Mouse (Mus musculus): ENCODE results near the gene Aqp3. TPM values are rescaled to one million over a fixed set of nuclear protein-coding genes. Genes with fewer than 3 reads are reported as not detected.

The Aqp3 gene
- total RNA-seq, 2 experiments from 2014 or later = not detected

GRCm38 (mm10) chr4:41065196-41065595, 32.8 kb downstream of the Aqp3 start:
- DNase-seq (ENCODE audit: low spot score in 2 of 2) = no peak

- DNase-seq (ENCODE audit: low spot score in 2 of 2) = peak; percentile 26 to 46
These were observed 33.9 kb downstream of the Aqp3 start for GRCm38 (mm10) chr4:41063894-41064673.

DNA sequence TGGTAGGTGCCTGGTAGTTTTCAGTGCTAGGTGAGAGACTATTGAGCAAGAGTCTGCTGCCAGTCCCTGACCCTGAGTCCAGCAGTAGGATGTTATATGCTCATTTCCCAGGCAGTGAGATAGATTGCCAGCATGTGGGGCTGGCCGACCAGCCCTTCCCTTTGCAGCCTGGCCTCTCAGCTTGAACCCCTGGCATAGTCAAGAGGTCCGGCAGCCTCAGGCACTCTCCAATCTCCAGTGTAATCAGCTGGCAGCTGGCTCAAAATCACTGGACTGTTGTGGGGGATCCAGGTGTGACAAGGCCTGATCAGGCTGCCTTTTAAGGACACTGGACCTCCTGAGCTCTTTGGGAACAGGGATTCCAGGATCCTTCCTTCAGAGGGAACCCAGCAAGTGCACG, 34.6 kb downstream of the Aqp3 start:
- no peak for DNase-seq (ENCODE audit: low spot score in 2 of 2)

DNA sequence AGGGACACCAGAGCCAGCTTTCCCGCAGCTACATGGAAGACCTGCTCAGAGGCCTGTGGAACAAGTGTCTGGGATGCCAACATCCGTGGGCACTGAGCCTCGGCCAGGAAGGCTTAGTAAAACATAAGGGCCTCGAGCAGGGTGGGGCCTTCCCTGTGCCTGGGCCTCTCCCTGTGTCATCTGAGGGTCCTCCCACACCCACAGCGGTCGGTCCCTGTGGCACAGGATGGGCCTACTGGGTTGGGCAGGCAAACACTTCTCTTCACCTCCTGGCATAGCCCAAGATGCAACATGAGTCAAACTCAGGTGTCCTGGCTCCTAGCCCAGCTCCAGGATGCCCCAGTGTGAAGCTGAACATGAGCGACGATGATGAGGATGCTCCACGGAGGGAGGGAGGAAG, 40.6 kb downstream of the Aqp3 start:
- DNase-seq (ENCODE audit: low spot score in 2 of 2) = no peak

GRCm38 (mm10) chr4:41056742-41057332, 41.1 kb downstream of the Aqp3 start:
- no peak for DNase-seq (ENCODE audit: low spot score in 2 of 2)

DNA sequence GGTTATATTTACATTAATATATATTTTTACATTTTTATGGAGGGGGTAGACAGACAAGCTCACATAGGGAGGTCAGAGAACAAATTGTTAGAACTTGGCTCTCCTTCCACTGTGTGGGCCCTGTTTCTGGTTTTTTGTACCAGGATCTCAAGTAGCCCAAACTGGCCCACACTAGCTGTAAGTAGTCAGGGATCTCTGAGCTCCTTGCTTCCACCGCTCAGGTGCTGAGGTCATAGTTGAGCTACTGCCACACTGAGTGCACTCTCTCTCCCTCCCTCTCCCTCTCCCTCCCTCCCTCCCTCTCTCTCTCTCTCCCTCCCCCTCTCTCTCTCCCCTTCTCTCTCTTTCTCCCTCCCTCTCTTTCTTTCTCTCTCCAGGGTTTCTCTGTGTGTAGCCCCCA, 41.7 kb downstream of the Aqp3 start:
- DNase-seq (ENCODE audit: low spot score in 2 of 2) = no peak

DNA sequence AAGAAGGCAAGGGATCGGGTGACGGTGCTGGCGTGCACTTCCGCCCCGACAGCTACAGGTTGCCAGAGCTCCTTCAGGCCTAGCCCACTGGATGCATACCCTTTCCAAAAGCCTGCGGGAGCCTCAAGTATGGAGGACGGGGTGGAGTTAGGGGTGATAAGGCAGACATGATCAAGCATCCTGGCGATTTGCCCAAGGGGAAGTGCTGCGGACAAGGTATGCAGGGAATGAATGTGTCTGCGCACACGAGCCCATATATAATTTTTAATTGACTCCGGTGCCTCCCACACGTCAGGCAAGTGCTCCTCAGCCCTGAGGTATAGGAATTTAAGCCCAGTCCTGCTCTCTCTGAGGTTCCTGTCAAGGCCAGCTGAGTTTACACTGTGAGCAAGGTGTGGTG, 42.9 kb downstream of the Aqp3 start:
- no peak for DNase-seq (ENCODE audit: low spot score in 2 of 2)

DNA sequence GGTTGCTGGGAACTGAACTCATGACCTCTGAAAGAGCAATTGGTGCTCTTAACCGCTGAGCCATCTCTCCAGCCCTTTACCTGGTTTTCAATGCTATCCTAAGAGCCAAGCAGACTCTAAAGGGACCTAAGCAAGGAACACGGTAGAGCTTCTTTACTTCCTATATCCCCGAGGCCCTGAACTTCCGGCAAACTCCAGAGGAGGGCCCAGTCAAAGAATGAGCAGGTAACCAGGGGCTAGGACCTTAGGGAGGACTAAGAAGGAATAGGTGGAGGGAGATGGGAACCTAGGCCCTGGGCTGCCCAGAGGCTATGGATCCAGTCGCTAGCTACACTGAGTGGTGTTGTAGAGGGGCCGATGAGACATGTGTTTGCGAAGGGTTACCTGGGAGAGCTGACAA, 46.2 kb downstream of the Aqp3 start:
- no peak for DNase-seq (ENCODE audit: low spot score in 2 of 2)

GRCm38 (mm10) chr4:41050726-41051675, 47.0 kb downstream of the Aqp3 start:
- peak; percentile 82 for DNase-seq (ENCODE audit: low spot score in 2 of 2)

GRCm38 (mm10) chr4:41048926-41049325, 49.1 kb downstream of the Aqp3 start:
- DNase-seq (ENCODE audit: low spot score in 2 of 2) = no peak

- no peak for DNase-seq (ENCODE audit: low spot score in 2 of 2)
These were observed 50.3 kb downstream of the Aqp3 start, which contains the start of gene Aqp7 for GRCm38 (mm10) chr4:41047524-41048271. Aqp7 (minus strand) TSS chr4:41048139.

GRCm38 (mm10) chr4:41046254-41046795, 51.7 kb downstream of the Aqp3 start:
- no peak for DNase-seq (ENCODE audit: low spot score in 2 of 2)

GRCm38 (mm10) chr4:41045288-41045687, 52.7 kb downstream of the Aqp3 start:
- DNase-seq (ENCODE audit: low spot score in 2 of 2) = no peak

- DNase-seq (ENCODE audit: low spot score in 2 of 2) = no peak
These were observed 54.0 kb downstream of the Aqp3 start for GRCm38 (mm10) chr4:41043961-41044360.

DNA sequence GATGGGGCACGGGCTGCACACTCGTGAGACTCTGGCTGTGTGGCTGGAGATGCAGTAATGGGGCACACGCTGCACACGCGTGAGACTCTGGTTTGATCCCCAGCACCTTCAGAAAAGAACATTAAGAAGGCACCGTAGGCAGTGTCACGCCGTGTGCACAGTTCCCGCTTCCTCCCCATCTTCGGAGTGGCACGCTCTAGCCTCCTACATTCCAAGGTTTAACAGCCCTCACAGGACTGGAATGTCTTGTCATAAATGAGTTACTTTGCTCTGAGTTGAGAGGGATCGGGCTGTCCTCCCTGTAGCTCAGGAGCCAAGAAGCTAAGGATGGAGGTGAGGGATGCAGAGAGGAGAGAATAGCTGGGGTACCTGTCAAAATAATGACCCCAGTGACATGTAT, 55.1 kb downstream of the Aqp3 start:
- no peak for DNase-seq (ENCODE audit: low spot score in 2 of 2)

Other genes with a start within 250 kb of the Aqp3 start
- 10 to 100 TPM; 53.1 to 62.5 TPM for gene B4galt1, start 244.2 kb downstream of the Aqp3 start, total RNA-seq (2021)
- gene Spink4, start 178.1 kb downstream of the Aqp3 start, total RNA-seq (2021) = 100 to 1,000 TPM in 1 of 2 experiments, not detected in 1; 120 TPM
- gene Bag1, start 149.9 kb downstream of the Aqp3 start, total RNA-seq (2021) = 100 to 1,000 TPM; 306 to 371 TPM
- 100 to 1,000 TPM in 1 of 2 experiments, 10 to 100 TPM in 1; 95.1 to 114 TPM for gene Chmp5, start 149.8 kb downstream of the Aqp3 start, total RNA-seq (2021)
- 10 to 100 TPM; 96.3 to 97.4 TPM for gene Nfx1, start 127.3 kb downstream of the Aqp3 start, total RNA-seq (2021)
- 10 to 100 TPM; 13.6 to 55.8 TPM for gene Aqp7, start 50.0 kb downstream of the Aqp3 start, total RNA-seq (2021)
- gene Nol6, start 26.3 kb upstream of the Aqp3 start, total RNA-seq (2021) = 10 to 100 TPM; 50.0 to 59.8 TPM
- 10 to 100 TPM; 82.4 to 98.4 TPM for gene Ube2r2, start 37.6 kb upstream of the Aqp3 start, total RNA-seq (2021)
- gene Ubap2, start 177.0 kb upstream of the Aqp3 start, total RNA-seq (2021) = 10 to 100 TPM; 35.4 to 36.2 TPM
- gene Dcaf12, start 216.7 kb upstream of the Aqp3 start, total RNA-seq (2021) = 10 to 100 TPM; 41.0 to 53.2 TPM

All from adrenal gland, adult 18-20 months (tissue).